Mouse (Mus musculus) neutrophil, adult 5-6 weeks (primary cell): ENCODE results near the gene Zfand6. TPM values are rescaled to one million over a fixed set of nuclear protein-coding genes. Genes with fewer than 3 reads are reported as not detected.
A peak's percentile ranks its signal among the peaks of the same experiment; 100 is the strongest.

Experiments
- ATAC-seq: fragments of 151-379, 151-347 bp; 2 replicates; pipeline ENCODE4 v1.8.0; 2017; ENCODE audit warnings: mild to moderate bottlenecking, moderate TSS enrichment; ENCODE audit not compliant: insufficient number of reproducible peaks, poor library complexity, low FRiP score, severe bottlenecking; ENCODE audit errors: extremely low read depth
- total RNA-seq: library from RNA; stranded (forward); fragments of 200-1000 nt; gene quantifications from 2 replicates; pipeline ENCODE4 v1.2.3, GENCODE M21; 2017

Zfand6 gene
- total RNA-seq, 1 experiment from 2014 or later = 116 TPM

DNA sequence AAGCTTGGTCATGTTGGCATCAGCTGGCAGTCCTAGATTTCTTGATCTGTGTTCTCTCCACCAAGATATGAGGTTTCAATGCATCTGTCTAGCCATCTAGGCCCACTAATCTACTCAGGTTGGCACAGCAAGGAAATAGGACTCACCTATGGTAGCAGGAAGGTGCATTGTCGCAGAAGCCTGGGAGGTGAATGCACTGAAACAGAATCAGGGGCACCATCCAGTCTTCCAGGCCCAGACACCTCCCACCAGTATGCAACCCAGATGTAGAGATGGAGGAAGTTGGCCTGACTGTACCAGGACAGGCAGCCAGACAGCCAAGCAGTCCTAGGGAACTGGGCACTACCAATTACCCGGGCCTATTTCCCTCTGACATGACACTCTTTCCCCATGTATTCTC, 89.1 kb downstream of the Zfand6 start:
- ATAC-seq = no peak

DNA sequence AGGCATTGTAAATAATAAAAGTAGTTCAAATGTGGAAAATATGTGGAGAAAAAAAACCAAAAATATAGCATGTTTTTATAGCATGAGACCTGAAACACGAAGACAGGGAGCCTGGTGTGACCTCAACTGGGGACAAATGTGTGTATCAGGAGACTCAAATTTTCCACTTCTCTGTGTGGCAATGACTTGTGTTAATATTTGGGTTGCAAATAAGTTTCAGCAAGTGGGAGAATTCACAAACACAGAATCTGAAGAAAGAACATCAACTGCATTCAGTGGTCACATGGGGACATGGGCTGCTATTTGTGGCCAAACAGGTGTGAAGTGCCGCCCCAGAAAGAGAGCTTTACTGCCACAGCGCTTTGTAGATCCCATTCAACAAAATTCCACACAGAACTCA, 93.1 kb downstream of the Zfand6 start:
- ATAC-seq = no peak

GRCm38 (mm10) chr7:84596002-84596401, 93.8 kb downstream of the Zfand6 start:
- ATAC-seq = no peak

DNA sequence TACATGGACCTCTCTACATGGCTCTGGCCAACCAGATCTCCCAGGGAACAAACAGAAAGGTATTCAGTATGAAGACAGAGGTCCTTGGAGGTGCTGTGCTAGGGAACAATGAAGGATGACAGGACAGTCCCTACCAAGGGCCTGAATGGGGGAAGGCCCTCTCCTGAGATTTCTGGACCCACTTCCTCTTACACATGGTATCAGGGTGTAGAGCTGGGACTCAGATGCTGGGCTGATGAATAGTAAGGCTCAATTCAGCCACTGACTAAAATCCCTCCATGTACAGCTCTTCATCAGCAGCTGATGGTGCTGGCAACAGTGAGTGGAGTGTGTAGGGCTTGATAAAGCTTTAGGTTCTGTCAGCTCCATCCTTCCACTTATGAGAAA, 94.8 kb downstream of the Zfand6 start:
- ATAC-seq = no peak

DNA sequence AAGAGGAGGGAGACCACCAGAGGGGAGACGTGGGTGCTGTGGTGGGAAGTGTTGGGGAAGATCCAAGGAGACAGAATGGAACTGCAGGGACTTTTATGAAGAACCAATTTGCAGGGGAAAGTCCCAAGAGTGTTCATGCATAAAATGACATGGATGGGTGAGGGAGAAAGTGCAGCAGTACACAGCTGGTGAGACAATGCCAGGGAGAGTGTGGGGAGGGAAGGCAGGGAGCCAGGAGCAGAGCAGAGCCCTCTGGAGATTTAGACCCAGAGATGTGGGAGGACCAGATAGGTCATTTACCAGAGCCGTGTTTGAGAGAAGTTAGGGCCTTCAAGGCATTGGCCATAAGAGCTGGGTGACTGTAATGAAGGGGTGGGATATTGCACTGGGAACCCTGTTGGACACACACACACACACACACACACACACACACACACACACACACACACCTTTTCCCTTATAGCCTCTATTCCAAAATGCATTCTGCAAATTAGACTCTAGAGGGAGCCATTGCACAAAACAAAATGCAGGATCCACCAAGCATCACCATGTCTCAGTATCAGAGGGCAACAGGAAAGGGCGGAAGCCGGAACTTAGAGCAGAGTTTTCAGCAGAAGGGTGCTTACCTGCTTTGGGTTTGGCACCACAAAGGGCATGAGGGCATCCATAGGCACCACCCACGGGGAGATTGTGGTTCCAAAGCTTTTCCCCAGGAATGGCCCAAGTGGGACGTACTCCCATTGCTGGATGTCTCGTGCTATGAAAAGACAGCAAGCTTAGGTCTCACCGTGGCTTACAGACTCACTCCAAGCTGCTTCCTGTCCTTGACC, 95.5 kb downstream of the Zfand6 start:
- peak; percentile 80 for ATAC-seq

DNA sequence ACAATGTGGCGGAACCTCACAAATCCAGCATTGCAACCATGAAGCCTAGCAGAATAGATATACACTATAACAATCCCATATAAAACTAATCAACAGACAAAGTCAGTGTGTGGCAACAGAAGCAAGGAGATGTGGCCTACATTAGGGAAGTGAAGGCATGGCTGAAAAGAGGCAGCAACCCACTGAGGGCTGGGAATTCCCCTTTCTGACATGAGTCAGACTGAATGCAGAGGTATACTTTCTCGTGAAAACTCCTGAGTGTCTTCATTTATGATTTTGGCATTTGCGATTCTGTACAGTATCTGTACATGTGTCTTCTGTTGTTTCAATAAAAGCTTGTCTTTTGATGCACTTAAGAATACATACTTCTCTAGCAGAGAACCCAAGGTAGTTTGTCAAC, 98.4 kb downstream of the Zfand6 start:
- no peak for ATAC-seq

- no peak for ATAC-seq
Measured at GRCm38 (mm10) chr7:84590622-84591021, 99.1 kb downstream of the Zfand6 start.

GRCm38 (mm10) chr7:84587101-84587783, 102.5 kb downstream of the Zfand6 start:
- ATAC-seq = no peak

DNA sequence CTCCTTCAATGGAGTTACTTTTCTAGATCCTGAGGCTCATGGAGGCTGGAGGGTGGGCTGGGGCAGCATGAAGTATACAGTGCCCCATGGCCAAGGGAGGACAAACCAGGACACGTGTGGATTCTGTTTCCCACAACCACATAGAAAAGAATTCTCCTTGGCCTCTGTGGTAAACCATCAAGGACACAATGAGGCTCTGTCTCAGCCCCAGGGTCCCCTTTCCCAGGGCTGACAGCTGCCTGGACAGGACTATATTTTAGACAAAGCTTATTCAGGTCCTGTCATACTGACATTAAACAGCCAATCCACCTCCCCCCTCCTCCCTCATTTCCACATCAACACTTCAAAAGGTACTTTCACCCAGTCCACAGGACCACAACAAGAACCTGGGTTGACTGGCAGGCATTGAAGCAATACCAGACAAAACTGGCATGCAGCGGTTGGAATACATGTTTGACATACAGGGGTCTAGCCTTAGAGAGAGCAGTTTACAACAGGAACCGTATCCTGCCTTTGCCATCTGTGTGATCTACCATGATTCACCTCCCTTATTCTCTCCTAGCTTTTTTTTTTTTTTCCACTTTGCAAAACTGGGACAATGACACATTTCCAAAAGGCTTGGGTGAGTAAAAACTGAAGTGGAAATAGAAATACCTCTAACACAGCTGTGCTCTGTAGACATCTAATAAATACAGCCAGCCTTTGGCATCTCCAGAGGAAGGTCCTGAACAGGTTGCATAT, 103.2 kb downstream of the Zfand6 start:
- no peak for ATAC-seq

GRCm38 (mm10) chr7:84585086-84585485, 104.7 kb downstream of the Zfand6 start:
- ATAC-seq = no peak

- no peak for ATAC-seq
Measured at GRCm38 (mm10) chr7:84579769-84580168, 110.0 kb downstream of the Zfand6 start.

DNA sequence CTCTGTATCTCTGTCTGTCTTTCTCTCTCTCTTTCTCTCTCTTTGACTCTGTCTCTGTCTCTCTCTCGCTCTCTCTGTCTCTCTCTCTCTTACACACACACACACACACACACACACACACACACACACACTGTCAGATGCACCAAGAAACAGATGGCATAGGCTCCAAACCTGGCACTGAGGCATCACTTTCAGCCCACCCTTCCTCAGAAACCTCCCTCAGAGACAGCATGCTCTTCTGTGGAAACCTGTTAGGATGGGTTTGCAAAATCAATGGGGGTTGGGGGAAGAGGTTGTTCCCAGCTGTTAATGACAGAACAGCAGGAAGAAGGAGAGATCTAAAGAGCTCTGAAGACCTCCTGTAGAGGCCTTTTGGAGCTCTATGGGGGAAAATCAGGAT, 110.9 kb downstream of the Zfand6 start:
- no peak for ATAC-seq

DNA sequence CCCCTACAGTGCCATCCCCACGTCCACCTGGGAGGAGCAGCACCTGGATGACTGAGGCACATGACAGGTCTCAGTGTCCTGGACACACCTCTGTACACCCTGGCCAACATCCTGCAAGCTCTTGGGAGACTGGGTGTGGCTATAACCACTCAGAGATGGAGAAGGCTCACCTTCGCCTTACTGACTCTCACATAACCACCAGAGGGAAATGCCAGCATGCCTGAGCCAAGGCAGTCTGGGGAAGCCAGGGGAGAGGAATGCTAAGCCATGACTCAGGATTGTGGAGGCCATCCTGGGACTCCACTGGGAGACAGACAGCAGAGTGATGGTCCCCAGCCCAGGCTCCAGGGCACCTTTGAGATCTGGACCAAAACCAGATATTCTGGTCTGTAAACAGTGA, 112.7 kb downstream of the Zfand6 start:
- no peak for ATAC-seq

GRCm38 (mm10) chr7:84566200-84566599, 123.6 kb downstream of the Zfand6 start:
- ATAC-seq = no peak

- ATAC-seq = no peak
Measured at GRCm38 (mm10) chr7:84564236-84564635, 125.5 kb downstream of the Zfand6 start.

Other genes with a start within 250 kb of the Zfand6 start
- gene Gm2115, start 161.0 kb downstream of the Zfand6 start, total RNA-seq = not detected in 2 replicates
- 0.74 and 1.6 TPM in 2 replicates for gene Fah, start 83.2 kb downstream of the Zfand6 start, total RNA-seq
- gene Olfr291, start 163.6 kb upstream of the Zfand6 start, total RNA-seq = not detected in 2 replicates